Mouse (Mus musculus): ENCODE results near the gene Nobox.

Gene Nobox

DNA sequence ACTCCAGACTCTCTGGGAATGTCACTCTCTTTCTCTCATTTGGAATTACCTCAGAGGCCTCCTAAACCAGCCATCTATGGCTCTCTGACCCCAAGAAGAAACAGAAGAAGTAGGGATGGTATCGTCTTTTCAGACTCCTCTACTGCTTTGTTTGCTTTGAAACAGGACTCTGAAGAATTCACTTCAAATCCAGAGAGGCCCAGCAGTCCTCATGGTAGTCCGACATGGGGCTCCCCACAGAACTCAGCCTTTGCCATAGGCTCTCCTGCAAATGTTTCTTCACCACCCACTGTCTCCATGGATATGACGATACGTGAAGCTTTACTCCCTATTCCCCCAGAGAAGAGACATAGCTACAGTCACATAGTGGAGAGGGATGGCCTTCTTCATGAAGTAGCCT lies 35.2 kb downstream of the Nobox start:
- no peak for DNase-seq (ENCODE audit: low spot score)

DNA sequence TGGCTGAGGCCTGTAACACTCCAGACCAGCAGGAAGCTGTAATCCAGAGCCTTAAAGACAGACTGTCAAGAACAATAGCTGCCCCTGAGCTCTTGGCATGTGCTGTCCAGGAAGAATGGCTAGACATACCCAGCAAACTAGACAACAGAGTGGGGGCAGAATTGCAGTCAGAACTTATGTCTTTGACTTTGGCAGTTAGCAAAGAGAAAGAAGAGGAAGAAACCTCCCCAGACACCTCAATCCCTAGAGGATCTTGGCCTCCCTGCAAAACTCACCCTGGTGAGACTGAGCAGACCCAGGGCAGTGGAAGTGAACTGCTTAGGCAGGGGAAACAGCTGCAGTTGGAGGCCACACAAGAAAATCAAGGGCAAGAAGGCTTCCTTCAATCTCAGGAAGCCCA lies 36.8 kb downstream of the Nobox start:
- DNase-seq (ENCODE audit: low spot score), result no peak

DNA sequence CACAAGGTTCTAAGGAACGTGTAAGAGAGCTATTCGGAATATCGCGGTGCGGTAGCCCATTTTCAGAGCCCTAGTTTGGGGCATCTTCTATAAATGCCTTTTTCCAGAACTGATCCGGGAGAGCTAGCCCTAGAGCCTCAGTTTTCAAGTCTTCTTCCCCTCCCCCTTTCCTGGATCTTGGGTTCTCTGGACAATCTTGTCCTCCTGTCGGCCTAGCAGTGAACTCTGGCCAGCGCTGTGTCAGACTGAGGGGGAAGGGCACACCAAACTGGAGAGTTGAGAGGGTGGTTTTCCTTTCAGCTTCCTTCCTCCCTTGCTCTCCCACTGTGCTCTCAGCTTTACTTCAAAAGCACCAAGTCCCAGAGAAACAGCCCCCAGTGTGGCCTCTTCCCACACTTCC lies 43.0 kb downstream of the Nobox start:
- peak; percentile 7 for DNase-seq (ENCODE audit: low spot score)

DNA sequence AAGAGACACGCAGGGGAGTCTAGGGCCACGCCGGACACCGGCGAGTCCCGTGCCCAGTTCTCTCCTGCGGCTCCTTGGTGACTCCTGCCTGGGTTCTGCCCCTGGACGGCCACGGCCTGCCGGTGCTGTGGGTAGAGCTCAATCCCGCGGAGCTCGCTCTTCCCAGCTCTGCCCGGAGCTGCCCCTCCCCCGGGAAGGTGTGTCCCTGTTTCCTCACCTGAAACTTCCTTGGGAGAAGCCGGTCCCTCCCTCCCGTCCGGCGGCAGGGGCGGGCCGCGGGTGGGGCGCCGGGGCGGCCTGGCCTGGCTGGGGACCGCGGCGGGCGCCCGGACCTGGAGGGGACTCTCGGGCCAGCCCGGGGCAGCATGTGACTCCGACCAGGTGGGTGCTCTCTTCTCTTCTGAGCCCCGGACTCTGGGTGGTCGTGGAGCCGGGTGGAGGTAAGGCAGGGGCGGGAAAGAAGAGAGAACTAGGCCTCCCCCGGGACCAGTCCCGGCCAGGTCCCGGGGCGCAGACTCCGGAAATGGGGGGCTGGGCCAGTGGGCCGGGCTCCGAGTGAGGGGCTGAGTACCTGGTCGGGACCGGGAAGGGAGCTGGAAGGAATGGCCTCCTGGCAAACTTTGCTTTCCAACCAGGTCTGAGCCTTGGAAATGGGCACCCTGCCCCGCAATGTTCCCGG lies 43.9 kb downstream of the Nobox start, which contains the start of gene Arhgef5:
TSS of gene Arhgef5 (plus strand) at position 220 of the 679 bp plus-strand sequence.
- peak; percentile 44 for DNase-seq (ENCODE audit: low spot score)

DNA sequence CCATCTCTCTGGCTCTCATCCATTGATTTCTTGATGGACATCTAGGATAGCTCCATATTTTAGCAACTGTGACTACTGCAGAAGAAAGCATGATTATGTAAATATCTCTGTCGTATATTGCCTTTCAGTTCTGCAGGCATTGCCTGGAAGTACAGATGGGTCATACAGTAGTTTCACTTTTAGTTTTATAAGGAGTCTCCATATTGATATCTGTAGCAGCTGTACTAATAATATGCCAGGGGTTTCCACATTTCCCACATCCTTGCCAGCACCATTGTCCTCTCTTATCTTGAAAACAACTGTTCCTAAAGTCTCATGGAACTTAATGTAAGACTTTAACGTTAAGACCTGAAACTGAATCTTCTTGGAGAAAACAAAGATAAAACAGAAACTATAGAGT lies 48.6 kb downstream of the Nobox start:
- no peak for DNase-seq (ENCODE audit: low spot score)

DNA sequence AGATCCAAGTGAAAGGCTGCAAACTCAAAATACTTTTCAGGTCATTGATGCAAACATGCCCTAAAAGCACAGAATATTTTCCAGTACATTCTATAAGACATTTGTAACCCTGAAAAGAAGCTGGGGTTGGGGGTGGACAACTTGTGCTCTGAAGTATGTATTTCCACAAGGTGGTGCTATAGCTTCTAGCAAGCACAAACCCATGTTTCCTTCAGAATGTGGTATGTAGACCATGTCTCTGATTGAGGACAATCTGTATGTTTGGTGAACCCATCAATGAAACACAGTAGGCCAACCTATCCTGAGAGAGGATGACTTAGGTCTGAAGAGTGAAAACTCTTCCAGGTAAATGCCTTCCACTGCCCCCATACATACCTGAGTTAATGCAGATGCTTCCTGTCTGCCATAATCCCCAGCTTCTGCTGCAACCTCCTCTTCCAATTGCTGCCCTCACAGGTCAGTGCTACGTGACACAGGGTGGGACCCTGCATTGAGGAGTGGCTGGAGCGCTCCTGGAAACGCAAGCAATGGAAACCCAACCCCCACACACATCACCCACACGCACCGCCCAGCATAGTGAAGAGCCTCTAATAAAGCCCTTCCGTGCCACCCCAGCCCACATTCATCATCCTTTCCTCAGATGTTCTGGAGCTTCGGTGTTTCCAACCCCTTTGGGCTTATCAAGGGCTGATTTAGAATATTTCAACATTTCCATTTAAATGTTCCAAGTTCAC lies 55.0 kb downstream of the Nobox start:
- no peak for DNase-seq (ENCODE audit: low spot score)
